Mouse (Mus musculus): ENCODE measurements around the gene Cyp2d11.

DNA sequence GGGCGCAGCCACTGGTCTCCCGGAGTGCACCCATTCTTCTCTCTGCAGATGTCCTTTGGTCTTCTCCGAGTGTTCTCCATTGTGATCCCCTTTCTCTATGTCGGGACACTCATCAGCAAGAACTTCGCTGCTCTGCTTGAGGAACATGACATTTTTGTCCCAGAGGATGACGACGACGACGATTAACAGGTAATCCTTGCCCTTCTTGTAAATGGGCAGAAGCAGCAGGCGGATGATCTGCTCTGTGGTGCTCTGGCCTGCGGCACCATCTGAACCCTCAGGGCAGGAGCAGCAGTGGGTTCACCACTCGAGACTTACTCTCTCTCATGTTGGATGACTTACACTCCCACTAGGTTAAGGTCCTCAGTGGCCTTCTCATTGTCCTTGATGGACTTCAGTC is 46.0 kb downstream of the Cyp2d11 start:
- TF ChIP-seq GATA1 (IDR thresholded peaks at IDR 0.05; ENCODE audit: low read length): no peak
- no peak for TF ChIP-seq TAL1 (IDR thresholded peaks at IDR 0.05; ENCODE audit: low read length)
